Mouse (Mus musculus) stomach, embryonic 14.5 days (tissue): ENCODE results near the gene Lyrm2. TPM values are rescaled to one million over a fixed set of nuclear protein-coding genes. Genes with fewer than 3 reads are reported as not detected.
A peak's percentile ranks its signal among the peaks of the same experiment; 100 is the strongest.

Source experiments
- ATAC-seq: fragments of 200-750 bp; cut with Nextera tagmentation; 2 replicates; pipeline ENCODE4 v1.8.0; 2017; ENCODE audit warnings: low read depth, moderate TSS enrichment; ENCODE audit not compliant: insufficient number of reproducible peaks, insufficient read depth, low FRiP score
- H3K27ac ChIP-seq: fragments of 300-500 bp; sonication (generic); 2 replicates; pipeline ENCODE4 v1.5.1; 2014; ENCODE audit warnings: mild to moderate bottlenecking, low read length, moderate library complexity, mixed read lengths
- H3K27me3 ChIP-seq: fragments of 300-500 bp; sonication (generic); 2 replicates; pipeline ENCODE4 v1.6.1; 2014; ENCODE audit warnings: low read length, control low read depth, mixed read lengths; ENCODE audit not compliant: control insufficient read depth, insufficient read depth
- H3K36me3 ChIP-seq: fragments of 300-500 bp; sonication (generic); 2 replicates; pipeline ENCODE4 v1.6.1; 2014; ENCODE audit warnings: mild to moderate bottlenecking, control low read depth, low read length, moderate library complexity, mixed read lengths; ENCODE audit not compliant: control insufficient read depth, insufficient read depth
- H3K4me1 ChIP-seq: fragments of 300-500 bp; sonication (generic); 2 replicates; pipeline ENCODE4 v1.6.1; 2014; ENCODE audit warnings: low read length, control low read depth, mixed read lengths; ENCODE audit not compliant: control insufficient read depth, insufficient read depth
- H3K4me2 ChIP-seq: fragments of 300-500 bp; sonication (generic); replicated peaks from 2 replicates; pipeline ENCODE4 v1.6.1; 2014; ENCODE audit warnings: low read depth, low read length, control low read depth
- H3K4me3 ChIP-seq: fragments of 300-500 bp; sonication (generic); 2 replicates; pipeline ENCODE4 v1.5.1; 2014; ENCODE audit warnings: low read depth, low read length, control low read depth
- H3K9ac ChIP-seq: fragments of 300-500 bp; sonication (generic); replicated peaks from 2 replicates; pipeline ENCODE4 v1.6.1; 2014; ENCODE audit warnings: low read depth, mild to moderate bottlenecking, control low read depth, low read length, moderate library complexity, mixed read lengths
- H3K9me3 ChIP-seq: fragments of 300-500 bp; sonication (generic); 2 replicates; pipeline ENCODE4 v1.6.1; 2016; ENCODE audit warnings: low read depth, low read length, control low read depth; ENCODE audit not compliant: control insufficient read depth
- WGBS: fragments of 180-500 bp; shearing (Covaris S2); extraction: QIAGEN DNeasy Blood & Tissue Kit; methylation state at CpG from one replicate; pipeline ENCODE4 v1.1.7; 2014; 5-methylcytosine and 5-hydroxymethylcytosine counted together
- polyA plus RNA-seq: library from polyadenylated mRNA; unstranded; fragments of >200 nt; fragmentation: Nextera tagmentation; extraction: Ambion mirVana; gene quantifications from 2 replicates; pipeline ENCODE4 v1.2.1, GENCODE M21; 2014

Gene Lyrm2
- polyA plus RNA-seq = 107 and 110 TPM in 2 replicates

GRCm38 (mm10) chr4:32799966-32800576 lies at the start of gene Lyrm2:
Gene Lyrm2 (plus strand): TSS chr4:32800253.
- no peaks in the 10 kb centered on the region for H3K36me3 ChIP-seq
- H3K4me1 ChIP-seq = peaks cover 5% of the 10 kb centered on the region; the same call in 1 of the 2 replicates
- ATAC-seq = peak; percentile 90
- H3K4me2 ChIP-seq = peak within 1 kb of the TSS; percentile 66
- peak within 1 kb of the TSS; percentile 97 for H3K27ac ChIP-seq
- peak within 1 kb of the TSS; percentile 64 for H3K9ac ChIP-seq
- no peaks in the 10 kb centered on the region for H3K27me3 ChIP-seq
- H3K4me3 ChIP-seq = peak within 1 kb of the TSS; percentile 61
- no peaks in the 10 kb centered on the region for H3K9me3 ChIP-seq
- under 1% methylated on average over 53 of the region's 53 CpGs for WGBS

- Histone ChIP-seq H3K4me3 (no peak overlapping the region), H3K4me1 (no peaks in the 10 kb centered on the region), H3K9me3 (no peaks in the 10 kb centered on the region), H3K9ac (no peak overlapping the region), H3K4me2 (no peak overlapping the region), H3K36me3 (peaks cover 59% of the 10 kb centered on the region), H3K27ac (no peak overlapping the region), H3K27me3 (no peaks in the 10 kb centered on the region)
- ATAC-seq = no peak
- WGBS = 93% methylated on average over 1 of the region's 1 CpGs
Measured at GRCm38 (mm10) chr4:32750711-32751110, 49.3 kb upstream of the Lyrm2 start.

GRCm38 (mm10) chr4:32757430-32757829 lies 42.6 kb upstream of the Lyrm2 start:
- no peak for ATAC-seq
- H3K4me2 ChIP-seq = no peak overlapping the region
- peaks cover 39% of the 10 kb centered on the region for H3K36me3 ChIP-seq
- no peak overlapping the region for H3K27ac ChIP-seq
- H3K4me1 ChIP-seq = no peaks in the 10 kb centered on the region
- WGBS = 94% methylated on average over 2 of the region's 2 CpGs
- H3K9me3 ChIP-seq = no peaks in the 10 kb centered on the region
- H3K9ac ChIP-seq = no peak overlapping the region
- H3K4me3 ChIP-seq = no peak overlapping the region
- H3K27me3 ChIP-seq = no peaks in the 10 kb centered on the region

GRCm38 (mm10) chr4:32767471-32767870 lies 32.6 kb upstream of the Lyrm2 start:
- peaks cover 40% of the 10 kb centered on the region; the same call in 1 of the 2 replicates for H3K36me3 ChIP-seq
- H3K27ac ChIP-seq = no peak overlapping the region
- H3K9ac ChIP-seq = no peak overlapping the region
- no peak overlapping the region for H3K4me2 ChIP-seq
- 89% methylated on average over 7 of the region's 7 CpGs for WGBS
- H3K4me1 ChIP-seq = no peaks in the 10 kb centered on the region
- no peaks in the 10 kb centered on the region for H3K27me3 ChIP-seq
- ATAC-seq = no peak
- no peak overlapping the region for H3K4me3 ChIP-seq
- H3K9me3 ChIP-seq = no peaks in the 10 kb centered on the region

GRCm38 (mm10) chr4:32768046-32768445 lies 32.0 kb upstream of the Lyrm2 start:
- Histone ChIP-seq H3K4me2 (no peak overlapping the region), H3K9me3 (no peaks in the 10 kb centered on the region), H3K4me1 (no peaks in the 10 kb centered on the region), H3K27me3 (no peaks in the 10 kb centered on the region), H3K9ac (no peak overlapping the region), H3K4me3 (no peak overlapping the region), H3K36me3 (peaks cover 40% of the 10 kb centered on the region; the same call in 1 of the 2 replicates), H3K27ac (no peak overlapping the region)
- 88% methylated on average over 10 of the region's 10 CpGs for WGBS
- ATAC-seq = no peak

- Histone ChIP-seq H3K9ac (no peak overlapping the region), H3K27ac (no peak overlapping the region), H3K36me3 (peaks cover 39% of the 10 kb centered on the region), H3K4me2 (no peak overlapping the region), H3K27me3 (no peaks in the 10 kb centered on the region), H3K4me3 (no peak overlapping the region), H3K9me3 (no peaks in the 10 kb centered on the region), H3K4me1 (no peaks in the 10 kb centered on the region)
- WGBS = 93% methylated on average over 7 of the region's 7 CpGs
- ATAC-seq = no peak
Measured at GRCm38 (mm10) chr4:32770284-32770810, 29.7 kb upstream of the Lyrm2 start.

GRCm38 (mm10) chr4:32779996-32780395 lies 20.1 kb upstream of the Lyrm2 start:
- Histone ChIP-seq H3K36me3 (peaks cover 6% of the 10 kb centered on the region; the same call in 1 of the 2 replicates), H3K27ac (no peak overlapping the region), H3K9me3 (no peaks in the 10 kb centered on the region; the same call in 1 of the 2 replicates), H3K4me3 (no peak overlapping the region), H3K27me3 (no peaks in the 10 kb centered on the region), H3K4me2 (no peak overlapping the region), H3K9ac (no peak overlapping the region), H3K4me1 (no peaks in the 10 kb centered on the region)
- WGBS = 92% methylated on average over 4 of the region's 4 CpGs
- no peak for ATAC-seq

GRCm38 (mm10) chr4:32787110-32787509 lies 12.9 kb upstream of the Lyrm2 start:
- Histone ChIP-seq H3K4me2 (no peak overlapping the region), H3K36me3 (no peaks in the 10 kb centered on the region), H3K27ac (no peak overlapping the region), H3K4me1 (no peaks in the 10 kb centered on the region), H3K27me3 (no peaks in the 10 kb centered on the region), H3K9me3 (no peaks in the 10 kb centered on the region), H3K4me3 (no peak overlapping the region), H3K9ac (no peak overlapping the region)
- no peak for ATAC-seq
- WGBS = 88% methylated on average over 1 of the region's 1 CpGs
